Mouse (Mus musculus) liver, embryonic 14.5 days (tissue): ENCODE measurements around the gene Mrps10.

Source experiments
- CTCF ChIP-seq: IDR thresholded peaks from 2 replicates; pipeline ENCODE4 v1.5.1; 2016; ENCODE audit warnings: antibody characterized with exemption, low read depth, control low read depth
- EP300 ChIP-seq: IDR thresholded peaks from 2 replicates; pipeline ENCODE4 v1.6.1; 2016; ENCODE audit warnings: antibody characterized with exemption, low read depth

DNA sequence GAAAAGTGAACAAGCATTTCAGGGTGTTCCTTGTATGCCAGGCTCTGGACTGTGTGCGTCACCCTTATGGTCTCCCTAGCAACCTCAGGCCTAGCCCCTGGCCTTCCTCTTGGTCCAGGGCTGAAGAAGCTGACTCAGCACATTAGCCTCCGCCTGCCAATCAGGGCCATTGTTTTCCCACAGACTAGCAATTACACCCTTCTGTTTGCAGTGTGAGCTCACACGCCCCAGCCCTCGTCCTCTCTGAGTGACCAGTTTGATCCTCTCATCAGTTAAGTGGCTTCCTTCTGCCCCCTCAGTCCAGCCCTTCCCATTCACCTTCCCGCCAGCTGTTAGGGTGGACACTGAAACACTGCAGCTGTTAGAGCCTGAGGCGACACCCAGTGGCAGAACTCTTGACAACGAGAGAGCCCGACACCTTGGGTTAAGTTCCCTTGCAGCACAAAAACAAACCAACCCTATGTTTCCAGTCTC is 60.2 kb downstream of the Mrps10 start:
- peak; percentile 58 for TF ChIP-seq CTCF
- no peak for TF ChIP-seq EP300
